Mouse (Mus musculus): ENCODE data around the gene Ap1m1.

The Ap1m1 gene

GRCm38 (mm10) chr8:72239499-72240402 is at the start of gene Ap1m1:
Gene Ap1m1 (plus strand): TSS chr8:72240018.
- peak; percentile 99 for DNase-seq (ENCODE audit: low read depth, low spot score)

GRCm38 (mm10) chr8:72190215-72190539 is 49.6 kb upstream of the Ap1m1 start:
- DNase-seq (ENCODE audit: low read depth, low spot score): no peak

- DNase-seq (ENCODE audit: low read depth, low spot score): no peak
Observed at GRCm38 (mm10) chr8:72192065-72192464, 47.8 kb upstream of the Ap1m1 start.

GRCm38 (mm10) chr8:72197997-72198396 is 41.8 kb upstream of the Ap1m1 start:
- no peak for DNase-seq (ENCODE audit: low read depth, low spot score)

- no peak for DNase-seq (ENCODE audit: low read depth, low spot score)
Observed at GRCm38 (mm10) chr8:72208582-72208981, 31.2 kb upstream of the Ap1m1 start.

- no peak for DNase-seq (ENCODE audit: low read depth, low spot score)
Observed at GRCm38 (mm10) chr8:72210222-72210621, 29.6 kb upstream of the Ap1m1 start.

GRCm38 (mm10) chr8:72210710-72211109 is 29.1 kb upstream of the Ap1m1 start:
- DNase-seq (ENCODE audit: low read depth, low spot score): no peak

- DNase-seq (ENCODE audit: low read depth, low spot score): no peak
Observed at GRCm38 (mm10) chr8:72211846-72212245, 28.0 kb upstream of the Ap1m1 start.

GRCm38 (mm10) chr8:72212751-72213150 is 27.1 kb upstream of the Ap1m1 start, which contains the start of gene Cib3:
Gene Cib3 (minus strand): TSS chr8:72212837.
- DNase-seq (ENCODE audit: low read depth, low spot score): no peak

GRCm38 (mm10) chr8:72213536-72213935 is 26.3 kb upstream of the Ap1m1 start, which contains the start of gene Gm11034:
Gene Gm11034 (minus strand): TSS chr8:72213636.
- DNase-seq (ENCODE audit: low read depth, low spot score): no peak

- no peak for DNase-seq (ENCODE audit: low read depth, low spot score)
Observed at GRCm38 (mm10) chr8:72215060-72215459, 24.8 kb upstream of the Ap1m1 start.

- DNase-seq (ENCODE audit: low read depth, low spot score): no peak
Observed at GRCm38 (mm10) chr8:72215871-72216270, 23.9 kb upstream of the Ap1m1 start.

GRCm38 (mm10) chr8:72218781-72219540 is 20.9 kb upstream of the Ap1m1 start:
- DNase-seq (ENCODE audit: low read depth, low spot score): no peak

GRCm38 (mm10) chr8:72219541-72220363 is 20.1 kb upstream of the Ap1m1 start, which contains the start of gene Fam32a:
Gene Fam32a (plus strand): TSS chr8:72219730.
- peak; percentile 94 for DNase-seq (ENCODE audit: low read depth, low spot score)

- no peak for DNase-seq (ENCODE audit: low read depth, low spot score)
Observed at GRCm38 (mm10) chr8:72220758-72221157, 19.1 kb upstream of the Ap1m1 start.

GRCm38 (mm10) chr8:72222656-72223055 is 17.2 kb upstream of the Ap1m1 start:
- DNase-seq (ENCODE audit: low read depth, low spot score): no peak

GRCm38 (mm10) chr8:72240403-72240763 is 565 bp downstream of the Ap1m1 start:
- DNase-seq (ENCODE audit: low read depth, low spot score): no peak

GRCm38 (mm10) chr8:72240951-72241350 is 1.1 kb downstream of the Ap1m1 start:
- DNase-seq (ENCODE audit: low read depth, low spot score): no peak

- DNase-seq (ENCODE audit: low read depth, low spot score): no peak
Observed at GRCm38 (mm10) chr8:72242226-72242625, 2.4 kb downstream of the Ap1m1 start.

GRCm38 (mm10) chr8:72244610-72245009 is 4.8 kb downstream of the Ap1m1 start:
- DNase-seq (ENCODE audit: low read depth, low spot score): no peak

GRCm38 (mm10) chr8:72257171-72257901 is 17.5 kb downstream of the Ap1m1 start:
- DNase-seq (ENCODE audit: low read depth, low spot score): no peak

Measured in c-Kit-negative CD71-positive TER-119-positive erythroid progenitor cells, embryonic 14.5 days (primary cell).